16 mouse cellular contexts compared by ENCODE assay signal in the genomic region with DNA sequence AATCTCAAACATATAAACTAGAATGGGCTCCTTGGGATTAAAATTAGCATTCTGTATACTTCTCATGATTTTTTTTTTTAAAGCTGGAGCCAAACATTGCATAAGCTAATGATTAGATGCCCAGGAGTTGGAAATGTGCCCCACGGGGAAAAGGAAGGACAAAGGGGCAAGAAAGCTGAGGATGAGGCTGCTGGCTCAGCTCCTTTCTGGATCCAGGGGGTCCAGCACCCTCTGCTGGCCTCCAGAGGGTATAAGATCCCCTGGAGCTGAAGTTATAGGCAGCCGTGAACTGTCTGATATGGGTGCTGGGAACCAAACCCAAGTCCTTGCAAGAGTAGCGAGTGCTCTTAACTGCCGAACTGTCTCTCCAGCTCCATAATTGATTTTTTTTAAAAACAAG. TPM values are rescaled to one million over a fixed set of nuclear protein-coding genes. Genes with fewer than 3 reads are reported as not detected.
A peak's percentile ranks its signal among the peaks of the same experiment; 100 is the strongest.
DNase-seq lines count a peak whose midpoint lies in the region; ATAC-seq and TF ChIP-seq lines count a peak whose summit lies in the region.
"Had no signal": no experiment of that assay in that cellular context is flagged by ENCODE, and none has a peak within 500 bp of the region (broad histone marks: within the 10 kb centered on the region; RNA-seq: fewer than 3 reads in every experiment).

No protein-coding gene starts in this region.

- H3K27me3 ChIP-seq in kidney, embryonic 14.5 days (ENCODE audit: control insufficient read depth, insufficient read depth, low read length), result no peaks in the 10 kb centered on the region
- H3K27me3 ChIP-seq in CH12.LX (replicated peaks), result no peaks in the 10 kb centered on the region
- H3K27me3 ChIP-seq: liver, embryonic 15.5 days had no signal

- peak; percentile 26 for DNase-seq in kidney, adult 18-20 months
- no peak for DNase-seq in CH12.LX (ENCODE audit: extremely low read depth)
- DNase-seq in ES-E14 (ENCODE audit: low read depth, low spot score), result no peak
- DNase-seq in kidney, postnatal 10 days, result peak; percentile 66
- DNase-seq in embryo, embryonic 9.5 days (ENCODE audit: extremely low spot score), result no peak
- DNase-seq in cerebellum, postnatal 14 days, result no peak
- DNase-seq: adrenal gland, postnatal 14 days; cerebellum, adult 8-10 months; embryo, embryonic 11 days; midbrain, embryonic 14.5 days; thymus, postnatal 14 days had no signal

- in situ Hi-C loops in CH12.LX (cut with MboI; ENCODE audit: low pct_ligation_motif_present, low pct_unique_long_range_greater_than_20kb, low sequenced_read_pairs), result no loop called here
- in situ Hi-C loops in ES-E14 (cut with MboI; ENCODE audit: low sequenced_read_pairs in 2 of 2, unreplicated experiment in 2 of 2), result no loop called here

- 93% methylated on average over 4 of the region's 4 CpGs for WGBS in kidney, embryonic 14.5 days

- dilution Hi-C loops in CH12.LX (cut with MboI; ENCODE audit: extremely low pct_ligation_motif_present, extremely low pct_unique_long_range_greater_than_20kb, low sequenced_read_pairs), result no loop called here

- no peaks in the 10 kb centered on the region for H3K79me2 ChIP-seq in CH12.LX (replicated peaks; ENCODE audit: control insufficient read depth, extremely low read depth, insufficient read depth, poor library complexity, severe bottlenecking)

- peak; percentile 20 for TF ChIP-seq RAD21 in CH12.LX (IDR thresholded peaks at IDR 0.05; ENCODE audit: low read depth, low read length)

- no peak overlapping the region for H3K4me2 ChIP-seq in kidney, embryonic 14.5 days (replicated peaks; ENCODE audit: low read depth, low read length)
- H3K4me2 ChIP-seq in CH12.LX (ENCODE audit: insufficient read depth, low read depth, poor library complexity, severe bottlenecking), result no peak overlapping the region
- H3K4me2 ChIP-seq: liver, embryonic 15.5 days had no signal

- TF ChIP-seq POLR2A in CH12.LX (IDR thresholded peaks at IDR 0.05; ENCODE audit: low read depth, low read length), result no peak

- peak in 1 of 2 experiments; percentile 36; a peak in 2 of 4 replicates for TF ChIP-seq CTCF in CH12.LX (conservative IDR thresholded peaks at IDR 0.05 in 1 of 2, IDR thresholded peaks at IDR 0.05 in 1 of 2; ENCODE audit: low read depth in 2 of 2, low read length in 2 of 2)

- H3K9ac ChIP-seq in kidney, embryonic 14.5 days (ENCODE audit: low read depth, low read length), result no peak overlapping the region
- no peak overlapping the region for H3K9ac ChIP-seq in CH12.LX (ENCODE audit: insufficient read depth, low read depth)
- no peak overlapping the region for H3K9ac ChIP-seq in ES-E14 (ENCODE audit: insufficient read depth, low read depth, low read length, poor library complexity, severe bottlenecking)
- H3K9ac ChIP-seq: liver, embryonic 15.5 days had no signal

- H3K4me3 ChIP-seq in kidney, embryonic 14.5 days (ENCODE audit: low read length), result no peak overlapping the region
- H3K4me3 ChIP-seq in CH12.LX (replicated peaks in 1 of 3; ENCODE audit: low read depth in 2 of 3, low read length in 2 of 3, poor library complexity in 1 of 3) (no peak overlapping the region), ES-E14 (ENCODE audit: insufficient read depth in 1 of 2, low read depth in 1 of 2, low read length in 2 of 2, poor library complexity in 1 of 2, severe bottlenecking in 1 of 2) (no peak overlapping the region)
- H3K4me3 ChIP-seq: limb, embryonic 10.5 days; liver, embryonic 15.5 days had no signal

- no peak for TF ChIP-seq EP300 in CH12.LX (IDR thresholded peaks at IDR 0.05; ENCODE audit: low read length)

- ATAC-seq in kidney, embryonic 14.5 days (ENCODE audit: low FRiP score, low TSS enrichment), result no peak
- ATAC-seq: forebrain, embryonic 14.5 days had no signal

- H3K9me3 ChIP-seq in kidney, embryonic 14.5 days (ENCODE audit: control insufficient read depth, low read length), result no peaks in the 10 kb centered on the region
- no peaks in the 10 kb centered on the region for H3K9me3 ChIP-seq in CH12.LX (replicated peaks; ENCODE audit: low read length)
- H3K9me3 ChIP-seq in ES-E14 (ENCODE audit: control insufficient read depth, insufficient read depth, low read depth, low read length), result no peaks in the 10 kb centered on the region
- H3K9me3 ChIP-seq: limb, embryonic 10.5 days; liver, embryonic 15.5 days had no signal

- H3K27ac ChIP-seq in kidney, embryonic 14.5 days (ENCODE audit: low read depth, low read length), result no peak overlapping the region
- H3K27ac ChIP-seq in CH12.LX (ENCODE audit: insufficient read depth, low read depth) (no peak overlapping the region), ES-E14 (ENCODE audit: insufficient read depth, low read depth, low read length, poor library complexity, severe bottlenecking) (no peak overlapping the region)
- H3K27ac ChIP-seq: limb, embryonic 10.5 days; liver, embryonic 15.5 days; macrophage had no signal

- no peaks in the 10 kb centered on the region for H3K4me1 ChIP-seq in kidney, embryonic 14.5 days (ENCODE audit: control insufficient read depth, insufficient read depth, low read length)
- H3K4me1 ChIP-seq in CH12.LX (ENCODE audit: control insufficient read depth in 1 of 2, insufficient read depth in 2 of 2) (no peaks in the 10 kb centered on the region), ES-E14 (ENCODE audit: control insufficient read depth in 2 of 2, insufficient read depth in 2 of 2, low read length in 2 of 2, poor library complexity in 1 of 2) (0 out of 4 replicates have a peak, but pooled peaks cover 0 to 2% of the 10 kb centered on the region in 2 experiments)
- H3K4me1 ChIP-seq: liver, embryonic 15.5 days had no signal

- no peaks in the 10 kb centered on the region for H3K36me3 ChIP-seq in kidney, embryonic 14.5 days (ENCODE audit: control insufficient read depth, insufficient read depth, low read length)
- H3K36me3 ChIP-seq in CH12.LX (replicated peaks in 1 of 2; ENCODE audit: control insufficient read depth in 1 of 2, insufficient read depth in 1 of 2, low read length in 1 of 2) (peaks cover 0 to 19% of the 10 kb centered on the region in 2 experiments), ES-E14 (ENCODE audit: control insufficient read depth, insufficient read depth, low read length, poor library complexity, severe bottlenecking) (no peaks in the 10 kb centered on the region)
- H3K36me3 ChIP-seq: limb, embryonic 10.5 days; liver, embryonic 15.5 days had no signal

TF ChIP-seq in CH12.LX, 34 proteins besides CTCF, POLR2A, EP300 and RAD21:
- TF ChIP-seq MYC (IDR thresholded peaks at IDR 0.05; ENCODE audit: low read depth, low read length), result no peak
- TF ChIP-seq MAFK (IDR thresholded peaks at IDR 0.05; ENCODE audit: insufficient replicate concordance, low read length), result no peak
- TF ChIP-seq E2F4 (IDR thresholded peaks at IDR 0.05; ENCODE audit: insufficient replicate concordance, low read depth, low read length), result no peak
- peak; percentile 5; the same call in 1 of the 2 replicates for TF ChIP-seq SMC3 (IDR thresholded peaks at IDR 0.05; ENCODE audit: low read depth, low read length)
- no peak for TF ChIP-seq POLR2AphosphoS2 (IDR thresholded peaks at IDR 0.05; ENCODE audit: low read depth, low read length)
- no peak for TF ChIP-seq PAX5 (IDR thresholded peaks at IDR 0.05; ENCODE audit: low read length)
- no peak for TF ChIP-seq UBTF (IDR thresholded peaks at IDR 0.05; ENCODE audit: low read depth, low read length)
- TF ChIP-seq USF2 (conservative IDR thresholded peaks at IDR 0.05; ENCODE audit: low read depth, low read length), result no peak

TF ChIP-seq in ES-E14, 5 proteins besides CTCF, POLR2A, EP300 and RAD21:
- no peak for TF ChIP-seq ZC3H11A (IDR thresholded peaks at IDR 0.05; ENCODE audit: borderline replicate concordance, low read depth, low read length)
- TF ChIP-seq MAFK (IDR thresholded peaks at IDR 0.05; ENCODE audit: insufficient read depth, low read depth, low read length), result peak; percentile 83
TF ChIP-seq in ES-E14: peak in this region for 1.

RNA-seq across cellular contexts. Expression of a gene that starts 30.1 kb away (rescaled TPM):
- polyA plus RNA-seq in kidney, embryonic 14.5 days (2014; fragmentation: Nextera tagmentation; extraction: Ambion mirVana), result 277 and 453 TPM in 2 replicates
- total RNA-seq in CH12.LX (2012; rRNA removed), result 147 and 152 TPM in 2 replicates
- total RNA-seq in CH12.LX (2014; rRNA removed), result 234 and 255 TPM in 2 replicates
- polyA plus RNA-seq in CH12.LX (2012; ENCODE audit: insufficient read length, low read depth), result 212 and 224 TPM in 2 replicates
- total RNA-seq in ES-E14 (2012; rRNA removed), result 119 and 163 TPM in 2 replicates

Comparison
In these comparisons a context has a peak if more than half of its experiments do, and no peak if none do; other contexts are left out.
1. DNase-seq: peak in kidney, adult 18-20 months (single experiment) and kidney, postnatal 10 days (single experiment); none in CH12.LX (single experiment), ES-E14 (single experiment), embryo, embryonic 9.5 days (single experiment) and cerebellum, postnatal 14 days (0 of 2).